Comparison of ENCODE assay signal across 7 mouse cellular contexts in genomic region chr7:98344361-98344760, GRCm38 (mm10). TPM values are rescaled to one million over a fixed set of nuclear protein-coding genes. Genes with fewer than 3 reads are reported as not detected.
DNase-seq lines count a peak whose midpoint lies in the region; ATAC-seq and TF ChIP-seq lines count a peak whose summit lies in the region.

No protein-coding gene starts in this region.

- no peaks in the 10 kb centered on the region for H3K36me3 ChIP-seq in hindbrain, postnatal 0 days (ENCODE audit: insufficient read depth, low read length)
- H3K36me3 ChIP-seq in hindbrain, embryonic 14.5 days (replicated peaks; ENCODE audit: control insufficient read depth, insufficient read depth) = no peaks in the 10 kb centered on the region
- H3K36me3 ChIP-seq in C2C12 (ENCODE audit: control insufficient read depth, insufficient read depth) = no peaks in the 10 kb centered on the region
- no peaks in the 10 kb centered on the region for H3K36me3 ChIP-seq in G1E (replicated peaks)
- H3K36me3 ChIP-seq in embryonic facial prominence, embryonic 10.5 days (replicated peaks) = peaks cover 5% of the 10 kb centered on the region; the same call in 1 of the 2 replicates

- peaks cover 6% of the 10 kb centered on the region; the same call in 1 of the 2 replicates for H3K27me3 ChIP-seq in hindbrain, postnatal 0 days (ENCODE audit: insufficient read depth, low read length)
- H3K27me3 ChIP-seq in hindbrain, embryonic 14.5 days (ENCODE audit: control insufficient read depth, insufficient read depth, low read length) = no peaks in the 10 kb centered on the region; the same call in 1 of the 2 replicates
- H3K27me3 ChIP-seq in C2C12 (ENCODE audit: control insufficient read depth, insufficient read depth, insufficient read length) = no peaks in the 10 kb centered on the region
- peaks cover 24% of the 10 kb centered on the region for H3K27me3 ChIP-seq in G1E (ENCODE audit: insufficient read depth, low read length)
- peaks cover 27% of the 10 kb centered on the region for H3K27me3 ChIP-seq in embryonic facial prominence, embryonic 10.5 days (replicated peaks; ENCODE audit: low read depth, poor library complexity, severe bottlenecking)

- peak; percentile 67 for TF ChIP-seq CTCF in hindbrain, postnatal 0 days (IDR thresholded peaks at IDR 0.05; ENCODE audit: low read depth)
- peak; percentile 19 for TF ChIP-seq CTCF in C2C12 (IDR thresholded peaks at IDR 0.05; ENCODE audit: control insufficient read depth, insufficient read depth, insufficient read length)
- peak; percentile 78 for TF ChIP-seq CTCF in G1E (IDR thresholded peaks at IDR 0.05; ENCODE audit: low read depth, low read length)

- no peaks in the 10 kb centered on the region for H3K9me3 ChIP-seq in hindbrain, postnatal 0 days (ENCODE audit: low read length)
- no peaks in the 10 kb centered on the region for H3K9me3 ChIP-seq in hindbrain, embryonic 14.5 days (ENCODE audit: control insufficient read depth, low read length)
- no peaks in the 10 kb centered on the region for H3K9me3 ChIP-seq in G1E (replicated peaks)
- no peaks in the 10 kb centered on the region for H3K9me3 ChIP-seq in embryonic facial prominence, embryonic 10.5 days

- no peak overlapping the region for H3K27ac ChIP-seq in hindbrain, postnatal 0 days
- no peak overlapping the region for H3K27ac ChIP-seq in hindbrain, embryonic 14.5 days
- no peak overlapping the region for H3K27ac ChIP-seq in embryonic facial prominence, embryonic 10.5 days (replicated peaks)

- no peak for DNase-seq in hindbrain, postnatal 0 days (ENCODE audit: low spot score)
- DNase-seq in hindbrain, embryonic 14.5 days (ENCODE audit: low spot score) = no peak
- DNase-seq in G1E (ENCODE audit: low spot score) = peak; percentile 37
- peak; percentile 55 for DNase-seq in embryonic facial prominence, embryonic 10.5 days (ENCODE audit: low spot score)
- DNase-seq in lung, postnatal 36 days = peak; percentile 63
- peak; percentile 59 to 63 for DNase-seq in thymus, postnatal 36 days

- WGBS in hindbrain, postnatal 0 days = 24% methylated on average over 3 of the region's 3 CpGs
- 26% methylated on average over 3 of the region's 3 CpGs for WGBS in hindbrain, embryonic 14.5 days
- WGBS in embryonic facial prominence, embryonic 10.5 days = 29% methylated on average over 3 of the region's 3 CpGs

- no peaks in the 10 kb centered on the region for H3K79me2 ChIP-seq in C2C12 (ENCODE audit: control insufficient read depth, insufficient read depth)

- no peak overlapping the region for H3K4me3 ChIP-seq in hindbrain, postnatal 0 days (ENCODE audit: low read length)
- no peak overlapping the region for H3K4me3 ChIP-seq in hindbrain, embryonic 14.5 days (replicated peaks; ENCODE audit: low read length)
- no peak overlapping the region for H3K4me3 ChIP-seq in C2C12 (ENCODE audit: insufficient read depth, poor library complexity, severe bottlenecking)
- no peak overlapping the region for H3K4me3 ChIP-seq in G1E (ENCODE audit: low read depth, low read length)
- H3K4me3 ChIP-seq in embryonic facial prominence, embryonic 10.5 days = no peak overlapping the region

- H3ac ChIP-seq in C2C12 (ENCODE audit: control insufficient read depth, insufficient read length, low read depth) = no peak overlapping the region

- 0 out of 2 replicates have a peak, but pooled peaks have one; percentile 6 for ATAC-seq in hindbrain, postnatal 0 days
- no peak for ATAC-seq in hindbrain, embryonic 14.5 days (ENCODE audit: low FRiP score)
- peak; percentile 51; the same call in 1 of the 2 replicates for ATAC-seq in G1E (ENCODE audit: extremely low read depth, insufficient number of reproducible peaks, low FRiP score, poor library complexity, severe bottlenecking)

- no peak overlapping the region for H3K9ac ChIP-seq in hindbrain, postnatal 0 days (replicated peaks; ENCODE audit: low read length)
- no peak overlapping the region for H3K9ac ChIP-seq in hindbrain, embryonic 14.5 days

- no peaks in the 10 kb centered on the region for H3K4me1 ChIP-seq in hindbrain, postnatal 0 days (ENCODE audit: insufficient read depth, low read length)
- no peaks in the 10 kb centered on the region for H3K4me1 ChIP-seq in hindbrain, embryonic 14.5 days (replicated peaks; ENCODE audit: control insufficient read depth, insufficient read depth, low read length)
- H3K4me1 ChIP-seq in G1E (ENCODE audit: insufficient read depth, low read depth, low read length) = peaks cover 42% of the 10 kb centered on the region
- H3K4me1 ChIP-seq in embryonic facial prominence, embryonic 10.5 days = peaks cover 20% of the 10 kb centered on the region

- H3K79me3 ChIP-seq in C2C12 (ENCODE audit: low read depth) = no peaks in the 10 kb centered on the region

- H3K4me2 ChIP-seq in hindbrain, postnatal 0 days (ENCODE audit: low read depth, low read length) = no peak overlapping the region
- no peak overlapping the region for H3K4me2 ChIP-seq in hindbrain, embryonic 14.5 days (replicated peaks)

TF ChIP-seq in C2C12, 6 proteins besides CTCF, POLR2A, EP300 and RAD21:
- TF ChIP-seq CEBPB (IDR thresholded peaks at IDR 0.05; ENCODE audit: low read depth) = no peak
- no peak for TF ChIP-seq MYOD1 (IDR thresholded peaks at IDR 0.05; ENCODE audit: control insufficient read depth, insufficient read length, low read depth)
- no peak for TF ChIP-seq MYOG (IDR thresholded peaks at IDR 0.05; ENCODE audit: control insufficient read depth, extremely low read depth, insufficient read length)
- TF ChIP-seq FOSL1 (IDR thresholded peaks at IDR 0.05; ENCODE audit: insufficient read depth, low read length, poor library complexity, severe bottlenecking) = no peak
- no peak for TF ChIP-seq MAX (IDR thresholded peaks at IDR 0.05)
- no peak for TF ChIP-seq USF1 (IDR thresholded peaks at IDR 0.05; ENCODE audit: low read depth)

RNA-seq across cellular contexts. Expression of gene Tsku, which starts 16.8 kb away (rescaled TPM):
- 37.6 and 48.8 TPM in 2 replicates for total RNA-seq in hindbrain, postnatal 0 days (2014; rRNA removed)
- polyA plus RNA-seq in hindbrain, postnatal 0 days (2015; fragmentation: Nextera tagmentation; extraction: Ambion mirVana) = 9.4 and 11.1 TPM in 2 replicates
- 9.5 and 11.7 TPM in 2 replicates for polyA plus RNA-seq in hindbrain, embryonic 14.5 days (2014; fragmentation: Nextera tagmentation; extraction: Ambion mirVana)
- 9.6 TPM for polyA plus RNA-seq in C2C12 (2012; fragmentation: generic; extraction: Trizol)
- not detected in 2 replicates for total RNA-seq in G1E (2014; fragmentation: Nextera tagmentation)
- total RNA-seq in G1E (2017) = not detected in 2 replicates
- polyA plus RNA-seq in G1E (2012) = not detected in 2 replicates
- 9.7 and 10.9 TPM in 2 replicates for polyA plus RNA-seq in embryonic facial prominence, embryonic 10.5 days (2016; fragmentation: Nextera tagmentation; extraction: Ambion mirVana)

RNA-seq across cellular contexts. Expression of gene Acer3, which starts 23.4 kb away (rescaled TPM):
- 14.7 and 18.1 TPM in 2 replicates for total RNA-seq in hindbrain, postnatal 0 days (2014; rRNA removed)
- polyA plus RNA-seq in hindbrain, postnatal 0 days (2015; fragmentation: Nextera tagmentation; extraction: Ambion mirVana) = 24.9 and 26.8 TPM in 2 replicates
- 27.1 and 27.4 TPM in 2 replicates for polyA plus RNA-seq in hindbrain, embryonic 14.5 days (2014; fragmentation: Nextera tagmentation; extraction: Ambion mirVana)
- polyA plus RNA-seq in C2C12 (2012; fragmentation: generic; extraction: Trizol) = 7.6 TPM
- 67.7 and 88.3 TPM in 2 replicates for total RNA-seq in G1E (2014; fragmentation: Nextera tagmentation)
- total RNA-seq in G1E (2017) = 133 and 145 TPM in 2 replicates
- polyA plus RNA-seq in G1E (2012) = 5.7 and 12.1 TPM in 2 replicates
- polyA plus RNA-seq in embryonic facial prominence, embryonic 10.5 days (2016; fragmentation: Nextera tagmentation; extraction: Ambion mirVana) = 18.0 and 21.3 TPM in 2 replicates

Comparison
In these comparisons a context has a peak if more than half of its experiments do, and no peak if none do; other contexts are left out.
1. DNase-seq: peak in G1E (single experiment), embryonic facial prominence, embryonic 10.5 days (single experiment), lung, postnatal 36 days (single experiment) and thymus, postnatal 36 days (2 of 2); none in hindbrain, postnatal 0 days (single experiment) and hindbrain, embryonic 14.5 days (single experiment).
2. CTCF ChIP-seq: peak in every context shown above with its lines; median percentile 78 in G1E; 67 in hindbrain, postnatal 0 days; 19 in C2C12.
3. RNA of gene Tsku, which starts 16.8 kb away (polyA plus RNA-seq): 9.5 to 11.7 TPM in hindbrain, embryonic 14.5 days, 9.7 to 10.9 TPM in embryonic facial prominence, embryonic 10.5 days, 9.6 TPM in C2C12 (single experiment) and 9.4 to 11.1 TPM in hindbrain, postnatal 0 days; not detected in G1E; every median in the first group is over 10 times any median in the second.